Mouse (Mus musculus): Measurements from ENCODE around the gene Lrrfip1. TPM values are rescaled to one million over a fixed set of nuclear protein-coding genes. Genes with fewer than 3 reads are reported as not detected.

The Lrrfip1 gene
- polyA plus RNA-seq, 1 experiment = 97.2 TPM

DNA sequence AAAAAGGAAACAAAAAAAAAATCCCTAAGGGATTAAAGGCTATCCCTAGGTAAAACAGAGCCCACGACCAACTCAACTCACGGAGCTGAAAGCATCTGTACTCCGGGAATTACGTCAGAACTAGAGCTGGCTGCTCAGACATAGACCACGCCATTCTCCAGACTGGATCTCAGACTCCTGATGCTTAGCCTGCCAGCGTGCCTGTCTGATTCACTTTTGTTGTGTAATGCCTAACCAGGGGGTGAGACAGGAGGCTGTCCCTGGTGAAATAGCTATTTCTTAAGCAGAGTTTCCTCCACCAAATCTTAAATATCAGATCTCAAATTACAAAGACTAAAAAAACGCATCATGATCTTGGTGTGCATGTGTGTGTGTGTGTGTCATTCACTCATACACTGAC lies 89.5 kb downstream of the Lrrfip1 start:
- Histone ChIP-seq H3K9me3 (replicated peaks; ENCODE audit: control insufficient read depth, insufficient read depth, low read length, poor library complexity, severe bottlenecking) (no peaks in the 10 kb centered on the region), H3K9ac (ENCODE audit: low read depth, poor library complexity, severe bottlenecking) (no peak overlapping the region), H3K27ac (ENCODE audit: insufficient read depth, low read length) (no peak overlapping the region), H3K4me3 (ENCODE audit: low read depth, low read length) (no peak overlapping the region), H3K4me1 (ENCODE audit: control insufficient read depth, insufficient read depth, low read length) (no peaks in the 10 kb centered on the region), H3K27me3 (ENCODE audit: control insufficient read depth, insufficient read depth, low read length, poor library complexity, severe bottlenecking) (no peaks in the 10 kb centered on the region), H3K36me3 (ENCODE audit: control insufficient read depth, insufficient read depth, low read length, poor library complexity, severe bottlenecking) (no peaks in the 10 kb centered on the region)
- TF ChIP-seq POLR2A (IDR thresholded peaks at IDR 0.05; ENCODE audit: insufficient read depth, low read length) (no peak), CTCF (IDR thresholded peaks at IDR 0.05; ENCODE audit: low read depth, low read length) (no peak), EP300 (IDR thresholded peaks at IDR 0.05; ENCODE audit: insufficient read depth, low read depth, low read length) (no peak)

DNA sequence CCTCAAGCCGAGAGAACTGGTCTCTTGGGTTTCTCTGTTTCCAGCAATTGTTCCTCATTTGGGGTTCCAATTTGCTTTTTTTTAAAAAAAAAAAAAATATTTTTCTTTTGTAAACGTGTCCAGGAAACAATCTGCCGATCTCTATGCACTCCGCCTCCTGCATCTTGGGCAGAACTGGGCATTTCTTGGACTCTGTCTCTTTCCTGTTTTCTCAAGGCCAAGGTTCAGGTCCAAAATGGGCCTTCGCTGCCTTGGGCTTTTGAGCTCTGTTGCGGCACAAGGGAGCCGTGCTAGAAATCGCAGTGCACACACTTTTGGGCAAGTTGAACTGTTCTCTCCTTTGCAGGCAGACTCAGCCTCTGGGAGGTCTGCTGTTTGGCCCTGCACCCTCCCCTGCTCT lies 90.4 kb downstream of the Lrrfip1 start:
- TF ChIP-seq EP300 (IDR thresholded peaks at IDR 0.05; ENCODE audit: insufficient read depth, low read depth, low read length) = no peak
- H3K9ac ChIP-seq (ENCODE audit: low read depth, poor library complexity, severe bottlenecking) = no peak overlapping the region
- H3K9me3 ChIP-seq (replicated peaks; ENCODE audit: control insufficient read depth, insufficient read depth, low read length, poor library complexity, severe bottlenecking) = no peaks in the 10 kb centered on the region
- H3K36me3 ChIP-seq (ENCODE audit: control insufficient read depth, insufficient read depth, low read length, poor library complexity, severe bottlenecking) = no peaks in the 10 kb centered on the region
- no peaks in the 10 kb centered on the region for H3K27me3 ChIP-seq (ENCODE audit: control insufficient read depth, insufficient read depth, low read length, poor library complexity, severe bottlenecking)
- no peaks in the 10 kb centered on the region for H3K4me1 ChIP-seq (ENCODE audit: control insufficient read depth, insufficient read depth, low read length)
- no peak overlapping the region for H3K4me3 ChIP-seq (ENCODE audit: low read depth, low read length)
- no peak overlapping the region for H3K27ac ChIP-seq (ENCODE audit: insufficient read depth, low read length)

DNA sequence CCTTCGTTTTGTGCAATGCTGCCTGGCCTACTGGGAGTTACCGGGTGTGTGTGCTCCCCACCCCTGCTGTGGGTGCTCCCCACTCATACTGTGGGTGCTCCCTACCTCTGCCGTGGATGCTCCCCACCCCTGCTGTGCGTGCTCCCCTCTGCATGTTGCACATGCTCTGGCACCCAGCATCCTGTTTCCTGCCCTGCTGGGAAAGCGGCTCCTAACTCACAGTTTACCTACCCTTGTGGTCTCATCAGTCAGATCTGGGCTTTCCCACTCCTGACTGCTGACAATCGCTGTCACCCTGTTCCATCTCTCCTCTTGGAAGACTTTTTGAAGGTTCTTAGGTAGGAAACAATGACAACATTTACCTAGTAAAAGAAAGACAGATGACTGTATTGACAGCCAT lies 91.9 kb downstream of the Lrrfip1 start:
- no peak overlapping the region for H3K4me3 ChIP-seq (ENCODE audit: low read depth, low read length)
- no peaks in the 10 kb centered on the region for H3K9me3 ChIP-seq (replicated peaks; ENCODE audit: control insufficient read depth, insufficient read depth, low read length, poor library complexity, severe bottlenecking)
- TF ChIP-seq CTCF (IDR thresholded peaks at IDR 0.05; ENCODE audit: low read depth, low read length) (no peak), EP300 (IDR thresholded peaks at IDR 0.05; ENCODE audit: insufficient read depth, low read depth, low read length) (no peak), POLR2A (IDR thresholded peaks at IDR 0.05; ENCODE audit: insufficient read depth, low read length) (no peak)
- no peaks in the 10 kb centered on the region for H3K36me3 ChIP-seq (ENCODE audit: control insufficient read depth, insufficient read depth, low read length, poor library complexity, severe bottlenecking)
- H3K27ac ChIP-seq (ENCODE audit: insufficient read depth, low read length) = no peak overlapping the region
- H3K4me1 ChIP-seq (ENCODE audit: control insufficient read depth, insufficient read depth, low read length) = no peaks in the 10 kb centered on the region
- H3K9ac ChIP-seq (ENCODE audit: low read depth, poor library complexity, severe bottlenecking) = no peak overlapping the region
- no peaks in the 10 kb centered on the region for H3K27me3 ChIP-seq (ENCODE audit: control insufficient read depth, insufficient read depth, low read length, poor library complexity, severe bottlenecking)

DNA sequence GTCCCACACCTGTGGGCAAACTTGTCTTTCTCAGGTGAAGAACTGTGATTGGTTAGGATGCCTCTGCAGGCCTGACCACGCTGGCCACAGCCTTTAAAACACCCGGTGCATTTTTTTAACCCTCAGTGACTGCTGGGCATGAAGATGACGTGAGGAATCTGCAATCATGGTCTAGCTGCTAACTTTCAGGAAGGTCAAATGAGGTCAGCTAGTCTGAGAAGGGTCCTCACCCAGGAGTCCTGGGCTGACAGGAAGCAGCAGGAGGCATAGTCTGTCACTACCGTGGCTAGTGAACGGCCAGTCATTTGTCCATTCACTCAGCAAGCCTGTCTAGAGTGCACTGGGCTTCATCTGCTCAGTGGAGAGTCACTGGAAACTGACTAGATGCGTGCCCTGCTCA lies 93.9 kb downstream of the Lrrfip1 start:
- no peak overlapping the region for H3K27ac ChIP-seq (ENCODE audit: insufficient read depth, low read length)
- H3K9ac ChIP-seq (ENCODE audit: low read depth, poor library complexity, severe bottlenecking) = no peak overlapping the region
- H3K9me3 ChIP-seq (replicated peaks; ENCODE audit: control insufficient read depth, insufficient read depth, low read length, poor library complexity, severe bottlenecking) = no peaks in the 10 kb centered on the region
- no peak for TF ChIP-seq CTCF (IDR thresholded peaks at IDR 0.05; ENCODE audit: low read depth, low read length)
- TF ChIP-seq POLR2A (IDR thresholded peaks at IDR 0.05; ENCODE audit: insufficient read depth, low read length) = no peak
- TF ChIP-seq EP300 (IDR thresholded peaks at IDR 0.05; ENCODE audit: insufficient read depth, low read depth, low read length) = no peak
- H3K27me3 ChIP-seq (ENCODE audit: control insufficient read depth, insufficient read depth, low read length, poor library complexity, severe bottlenecking) = no peaks in the 10 kb centered on the region
- H3K4me3 ChIP-seq (ENCODE audit: low read depth, low read length) = no peak overlapping the region
- peaks cover 10% of the 10 kb centered on the region for H3K4me1 ChIP-seq (ENCODE audit: control insufficient read depth, insufficient read depth, low read length)
- no peaks in the 10 kb centered on the region for H3K36me3 ChIP-seq (ENCODE audit: control insufficient read depth, insufficient read depth, low read length, poor library complexity, severe bottlenecking)

DNA sequence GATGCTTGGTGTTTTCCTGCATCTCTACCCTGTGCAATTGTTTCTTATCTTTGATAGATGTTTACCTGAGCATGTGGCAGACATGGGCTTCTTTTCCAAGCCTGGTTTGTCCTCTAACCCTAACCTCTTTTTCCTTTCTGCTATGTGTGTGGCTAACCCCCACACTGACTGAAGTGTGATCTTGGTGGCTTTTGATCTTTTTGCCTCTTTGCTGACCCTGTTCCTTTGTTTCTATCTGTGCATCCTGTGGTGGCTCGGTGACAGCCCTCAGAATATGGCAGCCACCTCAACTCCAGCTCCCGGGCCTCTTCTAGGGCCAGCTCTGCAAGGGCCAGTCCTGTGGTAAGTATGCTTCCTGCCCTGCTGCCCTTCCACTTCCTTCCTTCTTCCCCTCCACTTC lies 94.8 kb downstream of the Lrrfip1 start:
- no peak overlapping the region for H3K9ac ChIP-seq (ENCODE audit: low read depth, poor library complexity, severe bottlenecking)
- no peaks in the 10 kb centered on the region for H3K27me3 ChIP-seq (ENCODE audit: control insufficient read depth, insufficient read depth, low read length, poor library complexity, severe bottlenecking)
- H3K36me3 ChIP-seq (ENCODE audit: control insufficient read depth, insufficient read depth, low read length, poor library complexity, severe bottlenecking) = no peaks in the 10 kb centered on the region
- no peak overlapping the region for H3K4me3 ChIP-seq (ENCODE audit: low read depth, low read length)
- no peaks in the 10 kb centered on the region for H3K9me3 ChIP-seq (replicated peaks; ENCODE audit: control insufficient read depth, insufficient read depth, low read length, poor library complexity, severe bottlenecking)
- peaks cover 10% of the 10 kb centered on the region for H3K4me1 ChIP-seq (ENCODE audit: control insufficient read depth, insufficient read depth, low read length)
- TF ChIP-seq CTCF (IDR thresholded peaks at IDR 0.05; ENCODE audit: low read depth, low read length) = no peak
- no peak for TF ChIP-seq POLR2A (IDR thresholded peaks at IDR 0.05; ENCODE audit: insufficient read depth, low read length)
- no peak for TF ChIP-seq EP300 (IDR thresholded peaks at IDR 0.05; ENCODE audit: insufficient read depth, low read depth, low read length)
- H3K27ac ChIP-seq (ENCODE audit: insufficient read depth, low read length) = no peak overlapping the region

DNA sequence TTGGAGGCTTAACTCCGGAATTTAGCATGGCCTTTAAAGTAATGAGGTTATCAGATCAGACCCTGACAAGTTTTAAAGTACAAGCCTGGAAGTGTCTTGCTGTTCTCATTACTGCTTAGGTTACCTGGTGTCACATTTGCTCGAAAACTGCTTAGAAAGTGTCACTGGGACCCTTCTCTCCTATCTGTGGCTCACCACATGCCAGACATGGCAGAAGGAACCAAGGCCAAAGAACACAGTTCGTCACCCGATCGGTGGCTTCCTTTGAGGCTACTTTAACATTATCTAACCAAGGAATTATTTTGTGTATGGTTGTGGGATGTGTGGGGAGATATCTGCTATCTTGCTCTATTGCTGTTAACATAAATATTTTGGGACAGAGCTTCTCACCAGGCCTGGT lies 95.5 kb downstream of the Lrrfip1 start:
- no peaks in the 10 kb centered on the region for H3K9me3 ChIP-seq (replicated peaks; ENCODE audit: control insufficient read depth, insufficient read depth, low read length, poor library complexity, severe bottlenecking)
- H3K4me3 ChIP-seq (ENCODE audit: low read depth, low read length) = no peak overlapping the region
- TF ChIP-seq CTCF (IDR thresholded peaks at IDR 0.05; ENCODE audit: low read depth, low read length) (no peak), POLR2A (IDR thresholded peaks at IDR 0.05; ENCODE audit: insufficient read depth, low read length) (no peak), EP300 (IDR thresholded peaks at IDR 0.05; ENCODE audit: insufficient read depth, low read depth, low read length) (no peak)

More for the DNA sequence above, 95.5 kb downstream of the Lrrfip1 start:
- Histone ChIP-seq H3K27me3 (ENCODE audit: control insufficient read depth, insufficient read depth, low read length, poor library complexity, severe bottlenecking) (no peaks in the 10 kb centered on the region), H3K4me1 (ENCODE audit: control insufficient read depth, insufficient read depth, low read length) (peaks cover 10% of the 10 kb centered on the region), H3K27ac (ENCODE audit: insufficient read depth, low read length) (no peak overlapping the region), H3K36me3 (ENCODE audit: control insufficient read depth, insufficient read depth, low read length, poor library complexity, severe bottlenecking) (no peaks in the 10 kb centered on the region), H3K9ac (ENCODE audit: low read depth, poor library complexity, severe bottlenecking) (no peak overlapping the region)

Data from ES-Bruce4 (cell line).